Mouse (Mus musculus): Measurements from ENCODE around the gene Fam122a.

Gene Fam122a

GRCm38 (mm10) chr19:24476929-24477882, at the start of gene Fam122a:
Fam122a (minus strand) TSS chr19:24477356.
- DNase-seq: peak; percentile 94 to 96

DNA sequence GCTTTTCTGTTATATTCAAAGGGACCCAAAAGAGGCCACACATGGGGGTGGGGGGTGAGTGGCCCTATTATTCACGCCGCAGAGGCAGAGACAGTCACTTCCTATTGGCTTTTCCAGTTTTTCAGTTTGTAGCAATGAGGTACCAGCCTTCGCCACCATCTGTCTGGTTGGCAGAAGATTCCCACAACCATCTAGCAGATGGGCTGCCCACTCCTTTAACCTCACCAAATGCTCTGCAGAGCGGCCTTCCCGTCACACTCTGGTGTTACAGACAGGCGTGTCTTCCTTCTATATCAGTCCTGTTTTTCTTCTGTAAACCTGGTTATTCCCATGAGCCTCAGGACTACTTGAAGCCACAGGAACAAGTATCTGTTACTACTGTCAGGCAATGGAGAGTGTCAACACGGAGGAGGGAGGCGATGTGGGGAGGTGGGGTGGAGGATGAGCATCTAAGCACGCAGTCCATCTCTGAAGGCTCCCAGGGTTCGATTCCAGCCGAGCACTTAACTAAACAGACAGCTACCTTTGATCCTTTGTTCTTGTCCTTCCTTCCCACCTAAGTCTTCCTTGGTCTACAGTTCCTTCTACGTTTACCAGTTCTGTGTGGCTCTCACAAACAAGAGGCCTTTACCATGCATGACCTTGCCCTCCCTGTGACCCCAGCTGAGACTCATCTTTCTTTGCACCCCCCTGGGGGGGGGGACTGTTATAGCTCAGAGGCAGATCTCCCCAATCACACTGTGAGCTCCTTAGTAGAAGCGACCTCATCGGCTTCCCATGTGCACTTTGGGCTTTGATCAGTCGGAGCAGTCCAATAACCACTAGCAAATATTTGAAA, 46.5 kb upstream of the Fam122a start:
- peak; percentile 91 to 92 for DNase-seq

DNA sequence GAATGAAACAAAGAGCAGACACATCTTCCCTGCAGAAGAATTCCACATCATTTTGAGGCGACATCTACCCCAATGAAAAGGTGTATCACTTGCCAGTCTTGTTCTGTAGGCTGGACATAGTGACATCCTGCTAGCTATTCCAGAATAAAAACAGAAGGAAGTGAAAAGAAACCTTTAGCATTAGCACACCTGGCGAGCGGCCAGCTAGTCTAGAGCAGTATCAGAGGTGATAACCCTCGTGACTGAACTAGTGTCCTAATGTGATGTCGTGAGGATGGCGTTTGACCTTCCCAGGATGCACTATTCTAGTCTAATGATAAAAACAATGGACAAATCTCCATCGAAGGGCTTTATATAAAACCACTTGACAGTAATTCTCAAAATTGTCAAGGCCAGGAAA, 44.8 kb upstream of the Fam122a start:
- DNase-seq: peak; percentile 32 to 59

- peak in 1 of 2 experiments; percentile 10 for DNase-seq
These were observed 44.0 kb upstream of the Fam122a start for GRCm38 (mm10) chr19:24521146-24521545.

DNA sequence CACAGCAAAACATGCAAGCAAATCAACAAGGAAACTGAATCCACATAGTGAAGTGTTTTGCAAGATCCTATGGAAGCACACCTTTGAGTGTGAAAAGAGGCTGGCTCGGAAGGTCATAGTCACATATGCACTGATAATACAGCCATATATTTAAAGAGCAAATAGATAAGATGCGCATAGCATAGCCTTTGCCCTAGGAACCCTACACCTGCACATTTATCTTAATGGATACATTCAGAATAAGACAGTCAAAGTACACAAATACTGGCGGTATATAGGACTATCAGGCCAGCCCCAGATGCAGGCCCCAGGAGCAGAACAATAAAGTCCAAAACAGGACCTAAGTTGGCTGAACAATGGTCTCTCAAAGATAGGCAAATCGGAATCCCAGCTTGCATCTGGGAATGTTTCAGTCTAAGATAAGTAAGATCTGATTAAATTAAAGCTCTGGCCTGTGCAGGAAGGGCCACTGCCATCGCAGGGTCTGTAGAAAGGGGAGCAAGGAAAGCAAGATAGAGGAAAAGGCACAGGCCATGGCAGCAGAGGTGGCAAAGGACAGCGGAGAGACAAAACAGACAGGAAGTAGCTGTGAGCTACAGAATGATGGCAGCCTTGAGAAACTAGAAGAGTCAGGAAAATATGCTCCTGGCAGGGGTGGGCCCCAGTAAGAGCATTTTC, 42.7 kb upstream of the Fam122a start:
- DNase-seq: no peak

DNA sequence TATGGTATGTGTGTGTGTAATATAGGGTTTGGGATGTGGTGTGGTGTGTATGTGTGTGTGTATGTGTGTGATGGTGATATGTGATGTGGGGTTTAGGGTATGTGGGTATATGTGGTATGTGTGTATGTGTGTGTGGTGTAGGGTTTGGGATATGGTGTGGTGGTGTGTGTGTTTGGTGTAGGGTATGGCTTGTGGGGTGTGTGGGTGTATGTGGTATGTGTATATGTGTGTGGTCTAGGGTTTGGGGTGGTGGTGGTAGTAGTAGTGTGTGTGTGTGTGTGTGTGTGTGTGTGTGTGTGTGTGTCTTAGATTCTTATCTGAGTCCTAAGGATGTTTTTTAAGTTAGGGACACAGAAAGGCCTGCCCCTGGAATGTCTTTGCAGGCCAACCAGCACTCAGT, 41.2 kb upstream of the Fam122a start:
- no peak for DNase-seq

DNA sequence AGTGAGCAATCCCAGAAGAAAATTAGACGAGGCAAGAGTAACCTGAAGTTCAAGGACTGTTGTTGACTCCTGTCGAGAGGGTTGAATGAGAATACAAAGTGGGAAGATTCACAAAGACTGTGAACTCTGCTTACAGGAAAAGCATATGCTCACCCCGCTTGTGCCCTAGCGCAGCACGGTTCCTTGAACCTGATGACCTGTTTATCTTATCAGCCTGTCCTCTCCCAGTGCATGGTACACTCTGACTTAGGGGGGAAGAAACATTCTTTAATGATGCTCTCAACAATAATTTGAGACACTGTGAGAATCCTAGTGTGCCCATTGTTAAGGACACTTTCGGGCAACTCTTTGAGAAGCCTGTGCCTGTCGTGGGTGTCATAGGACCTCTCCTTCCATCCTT, 39.9 kb upstream of the Fam122a start:
- DNase-seq: no peak

DNA sequence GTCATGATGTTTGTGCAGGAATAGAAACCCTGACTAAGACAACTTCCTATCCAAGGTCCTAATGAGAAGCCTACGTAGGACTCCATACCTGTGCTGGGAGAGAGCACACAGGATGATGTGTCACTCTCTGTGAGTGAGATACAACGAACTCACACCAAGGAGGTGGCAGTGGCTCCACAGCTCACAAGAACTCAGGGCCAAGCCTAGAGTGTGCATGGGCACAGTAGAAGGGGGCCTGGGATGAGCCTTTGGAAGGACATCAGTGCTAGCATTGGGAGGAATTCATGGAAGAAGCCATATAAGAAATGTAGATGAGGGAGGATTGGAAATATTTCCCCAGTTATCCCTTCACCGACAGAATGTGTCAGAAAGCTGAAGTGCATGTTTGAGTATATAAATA, 38.8 kb upstream of the Fam122a start:
- no peak for DNase-seq

DNA sequence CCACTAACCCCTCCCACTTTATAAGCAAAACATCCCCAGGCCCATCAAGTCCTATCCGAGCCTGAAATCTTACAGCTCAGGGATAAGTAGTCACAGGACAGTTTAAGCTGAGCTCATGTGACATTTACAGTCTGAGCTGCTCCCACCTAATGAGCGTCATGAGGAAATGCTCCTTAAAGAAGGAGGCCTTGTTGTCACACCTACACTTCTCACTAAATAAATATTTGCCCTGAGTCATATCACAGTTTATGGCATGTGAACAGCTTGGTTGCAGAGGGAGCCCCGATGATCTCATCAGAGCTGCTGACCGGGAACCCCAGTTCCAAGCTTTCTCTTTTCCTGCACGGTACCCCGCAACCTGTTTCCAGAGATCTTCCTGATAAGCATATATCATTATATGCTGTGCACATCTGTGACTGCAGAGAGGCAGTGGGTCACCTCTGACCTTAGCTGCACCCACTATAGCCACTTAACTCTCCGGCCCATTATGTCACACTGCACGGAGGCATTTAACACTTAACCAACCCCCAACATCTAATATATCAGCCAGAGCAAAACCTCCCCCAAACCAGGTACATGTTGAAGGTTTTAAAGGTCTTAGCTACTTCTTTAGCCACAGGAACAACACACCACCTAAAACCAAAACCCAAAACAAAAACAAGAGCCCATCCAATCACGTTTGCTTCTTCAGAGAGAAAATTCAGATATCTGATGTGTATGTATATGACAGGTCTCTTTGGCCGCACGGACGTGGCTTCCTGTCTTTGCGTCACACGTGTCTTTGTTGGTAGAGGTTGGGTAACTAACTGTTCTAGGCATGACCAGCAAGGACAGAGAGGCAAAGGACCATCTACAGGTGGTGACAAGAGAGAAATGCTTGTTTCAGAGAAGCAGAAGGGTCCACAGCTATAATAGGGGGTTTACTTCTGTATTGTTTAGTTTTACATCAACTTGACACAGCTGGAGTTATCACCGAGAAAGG, 37.8 kb upstream of the Fam122a start:
- no peak for DNase-seq

DNA sequence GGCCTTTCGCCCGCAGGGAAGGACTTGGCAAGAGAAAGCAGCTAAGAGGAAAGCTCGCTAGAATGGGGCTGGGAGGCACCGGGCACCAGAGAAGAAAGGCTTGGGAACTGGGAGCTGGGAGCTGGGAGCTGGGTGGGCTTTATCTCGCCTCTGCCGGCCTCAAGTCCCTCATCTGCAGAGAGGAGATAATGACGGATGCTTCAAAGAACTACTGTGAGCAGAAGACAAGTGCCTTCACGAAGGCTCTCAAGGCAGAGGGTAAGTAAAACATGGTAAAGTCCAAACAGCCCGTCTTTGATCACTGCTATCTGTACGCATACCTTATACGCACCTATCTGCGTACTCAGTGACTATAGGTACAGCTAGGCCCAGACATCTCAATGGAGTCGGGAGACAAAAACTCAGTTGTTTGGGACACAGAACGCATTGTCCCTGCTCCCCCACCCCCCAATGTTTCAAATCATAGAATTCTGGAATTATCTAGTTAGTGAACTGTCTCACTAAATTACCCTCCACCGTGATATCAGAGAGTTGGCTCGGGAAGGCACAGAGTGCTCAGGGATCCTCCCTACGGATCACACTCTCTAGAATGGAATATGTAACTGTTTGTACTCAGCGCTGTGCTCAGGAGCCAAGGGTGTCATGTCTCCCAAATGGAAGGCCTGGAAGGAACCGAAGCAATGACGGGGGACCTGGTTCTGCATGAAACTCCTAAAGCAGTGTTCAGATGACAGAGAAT, 36.1 kb upstream of the Fam122a start:
- DNase-seq: no peak

DNA sequence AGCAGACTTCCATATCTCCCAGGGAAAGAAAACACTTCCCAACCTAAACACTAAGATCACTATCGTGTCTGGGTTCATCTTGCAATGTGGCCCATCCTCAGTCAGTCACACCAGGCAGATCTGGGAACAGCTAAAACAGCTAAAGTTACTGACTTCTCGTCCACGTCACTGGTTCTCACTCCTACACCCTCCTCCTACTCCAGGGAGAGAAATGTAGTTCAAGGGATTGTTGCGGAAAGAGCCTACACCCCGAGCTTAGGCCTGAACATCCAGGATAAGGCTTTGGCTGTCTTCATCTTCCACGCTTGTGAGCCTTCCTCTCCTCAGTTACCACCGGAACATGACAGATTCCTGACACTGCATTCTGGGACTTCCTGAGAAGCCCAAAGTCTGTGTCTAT, 34.8 kb upstream of the Fam122a start:
- no peak for DNase-seq

DNA sequence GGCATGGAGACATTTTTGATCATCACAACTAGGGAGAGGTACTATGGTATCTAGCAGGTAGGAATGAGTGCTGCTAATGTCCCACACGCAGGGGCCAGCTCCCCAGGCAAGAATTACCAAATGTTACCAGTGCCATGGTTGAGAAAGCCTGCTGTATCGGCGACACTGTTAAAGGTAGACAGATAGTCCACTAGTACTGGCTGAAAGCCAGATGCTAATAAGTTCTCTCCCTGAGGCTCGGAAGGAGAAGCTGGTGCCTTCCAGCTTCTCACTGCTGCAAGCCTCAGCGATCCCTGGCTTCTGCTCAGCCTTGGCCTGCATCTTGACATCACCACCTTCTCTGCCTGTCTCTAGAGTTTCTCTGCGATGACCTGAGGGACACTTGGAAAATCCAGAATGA, 32.2 kb upstream of the Fam122a start:
- no peak for DNase-seq

DNA sequence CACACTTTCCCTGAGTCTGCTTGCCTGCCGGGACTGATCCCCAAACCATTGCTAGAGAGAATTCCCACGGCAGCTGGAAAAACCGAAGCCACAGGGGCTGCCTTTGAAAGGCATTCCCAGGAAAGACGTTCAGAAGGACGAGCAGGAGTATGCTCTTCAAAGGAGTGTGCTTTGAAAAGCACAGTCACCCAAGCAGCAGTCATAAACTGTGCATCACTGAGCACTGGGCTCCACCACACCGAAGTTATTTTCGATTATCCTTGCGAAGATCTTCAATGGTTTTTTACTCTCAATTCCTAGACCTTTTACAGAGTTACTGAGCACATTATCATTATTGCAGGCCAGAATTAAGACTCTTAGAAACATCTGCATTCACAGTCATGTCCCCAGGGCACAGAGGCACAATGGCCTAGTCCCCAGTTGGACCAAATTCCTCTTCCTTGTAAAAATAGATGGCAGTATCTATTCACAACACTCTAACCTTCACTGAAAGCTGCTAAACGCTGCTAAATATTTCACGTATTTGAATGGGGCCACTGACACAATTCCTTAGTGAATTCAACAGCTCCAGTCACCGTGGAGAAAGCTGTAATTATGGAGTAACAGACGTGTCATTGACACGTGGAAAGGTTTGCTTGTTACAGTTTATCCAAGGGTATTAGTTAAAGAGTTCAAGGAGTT, 31.1 kb upstream of the Fam122a start:
- no peak for DNase-seq

GRCm38 (mm10) chr19:24502736-24503421, 25.7 kb upstream of the Fam122a start:
- no peak for DNase-seq

DNA sequence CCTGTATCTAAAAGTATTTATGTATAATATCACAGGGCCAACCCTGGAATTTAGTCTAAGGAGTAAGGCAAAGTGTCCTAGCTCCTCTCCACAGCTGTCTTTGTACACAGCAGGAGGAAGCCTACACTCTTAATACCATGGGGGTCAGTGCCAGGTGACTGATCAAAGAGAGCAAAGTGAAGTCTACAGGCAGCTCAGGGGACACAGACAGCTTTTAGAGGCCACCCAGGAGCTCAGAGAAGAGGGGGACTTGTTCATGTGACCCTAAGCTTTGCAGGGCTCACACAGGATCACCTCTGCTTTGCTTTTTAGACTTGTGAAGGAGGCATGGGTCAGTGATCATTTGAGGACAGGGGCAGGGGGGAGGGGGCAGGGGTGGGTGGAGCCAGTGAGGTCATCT, 24.4 kb upstream of the Fam122a start:
- no peak for DNase-seq

- DNase-seq: no peak
These were observed 23.3 kb upstream of the Fam122a start for GRCm38 (mm10) chr19:24500431-24500830.

GRCm38 (mm10) chr19:24499291-24499690, 22.1 kb upstream of the Fam122a start:
- DNase-seq: no peak

DNA sequence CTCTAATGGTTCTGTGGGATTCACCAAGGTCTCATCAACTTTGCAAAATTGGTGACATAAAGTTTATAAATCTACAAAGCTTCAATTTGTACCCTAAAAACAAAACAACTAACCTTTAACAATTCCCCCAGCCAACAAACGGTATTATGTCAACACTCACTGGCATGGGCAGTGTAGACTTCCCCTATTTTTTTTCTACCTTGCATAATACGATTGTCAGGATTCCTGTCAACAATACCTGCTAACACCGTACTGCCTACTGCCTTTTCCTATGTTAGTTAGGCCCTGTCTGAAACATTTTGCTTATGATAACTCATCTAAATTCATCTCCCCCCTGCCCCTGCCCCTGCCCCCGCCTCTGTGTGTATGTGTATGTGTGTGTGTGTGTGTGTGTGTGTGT, 16.7 kb upstream of the Fam122a start:
- DNase-seq: no peak

DNA sequence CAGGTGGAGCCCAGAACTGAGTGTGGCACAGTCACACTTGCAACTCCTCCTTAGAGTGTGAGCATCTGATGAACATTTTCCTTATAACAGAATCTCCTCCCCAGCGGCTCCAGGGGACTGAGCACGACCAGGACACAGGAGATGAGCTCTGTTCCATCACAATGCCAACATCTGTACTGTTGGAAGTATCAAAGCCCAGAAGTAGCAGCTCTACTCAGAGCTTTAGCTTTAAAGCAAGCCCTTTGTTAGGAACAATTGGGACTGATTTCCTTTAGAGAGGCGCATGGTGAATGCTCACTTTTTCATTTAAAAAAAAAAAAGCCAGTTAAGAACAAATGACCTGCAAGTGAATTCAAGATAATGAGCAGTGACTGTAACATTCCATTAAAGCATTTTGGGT, 14.7 kb upstream of the Fam122a start:
- no peak for DNase-seq

GRCm38 (mm10) chr19:24490275-24490674, 13.1 kb upstream of the Fam122a start:
- DNase-seq: no peak
